Mouse (Mus musculus): ENCODE measurements around the gene Elf3. TPM values are rescaled to one million over a fixed set of nuclear protein-coding genes. Genes with fewer than 3 reads are reported as not detected.

Gene Elf3
- total and polyA plus RNA-seq, 3 experiments, result 14.6 to 52.1 (median 28.6) TPM

DNA sequence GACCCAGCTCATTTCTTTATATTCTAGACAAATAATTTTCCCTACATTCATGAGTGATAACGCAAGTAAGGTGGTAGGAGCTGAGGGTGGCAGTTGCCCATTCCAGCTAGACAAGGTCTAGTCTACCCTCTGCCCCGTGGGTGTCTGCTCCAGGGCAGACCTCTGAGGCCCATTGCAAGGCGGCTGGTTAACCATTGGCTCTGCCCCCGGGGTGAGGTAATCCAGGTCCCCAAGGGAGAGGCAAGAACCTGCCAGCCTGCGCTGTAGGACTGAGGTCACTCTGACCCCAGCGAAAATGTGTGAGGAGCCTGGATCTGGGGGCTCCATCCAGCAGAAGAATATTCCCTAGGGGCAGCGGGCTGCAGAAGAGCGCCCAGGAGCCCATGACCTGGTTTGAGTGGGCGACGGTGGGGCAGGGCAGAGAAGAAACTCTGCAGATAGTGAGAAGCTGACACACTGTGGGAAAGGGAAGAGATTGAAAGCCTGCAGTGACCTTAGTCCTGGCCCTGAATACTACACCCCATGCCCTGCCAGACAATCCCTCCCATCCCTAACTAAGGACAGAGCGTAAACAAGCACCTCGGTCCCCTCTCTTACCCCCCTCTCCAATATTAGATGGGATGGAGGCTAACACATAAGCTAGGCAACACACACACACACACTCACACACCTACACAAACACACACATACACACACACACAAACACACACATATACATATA lies 21.1 kb downstream of the Elf3 start:
- TF ChIP-seq USF2 (conservative IDR thresholded peaks at IDR 0.05; ENCODE audit: low read depth, low read length), result no peak
- TF ChIP-seq KAT2A (IDR thresholded peaks at IDR 0.05; ENCODE audit: insufficient replicate concordance, low read length), result no peak
- no peak for TF ChIP-seq HCFC1 (IDR thresholded peaks at IDR 0.05; ENCODE audit: low read depth, low read length)
- no peak for TF ChIP-seq JUN (IDR thresholded peaks at IDR 0.05; ENCODE audit: insufficient read depth, low read depth, low read length)
- TF ChIP-seq USF1 (IDR thresholded peaks at IDR 0.05; ENCODE audit: low read depth, low read length), result no peak
- TF ChIP-seq ZKSCAN1 (IDR thresholded peaks at IDR 0.05; ENCODE audit: borderline replicate concordance, low read depth, low read length), result no peak
- no peak for TF ChIP-seq E2F4 (IDR thresholded peaks at IDR 0.05; ENCODE audit: insufficient replicate concordance, low read depth, low read length)
- no peak for TF ChIP-seq MXI1 (IDR thresholded peaks at IDR 0.05; ENCODE audit: low read depth, low read length)
- no peak for TF ChIP-seq RAD21 (IDR thresholded peaks at IDR 0.05; ENCODE audit: low read depth, low read length)
- TF ChIP-seq PAX5 (IDR thresholded peaks at IDR 0.05; ENCODE audit: low read length), result no peak
- TF ChIP-seq NELFE (IDR thresholded peaks at IDR 0.05; ENCODE audit: low read depth, low read length), result no peak
- no peak for TF ChIP-seq POLR2A (IDR thresholded peaks at IDR 0.05; ENCODE audit: low read depth, low read length)
- TF ChIP-seq ZMIZ1 (IDR thresholded peaks at IDR 0.05; ENCODE audit: low read depth, low read length), result no peak
- no peak for TF ChIP-seq SIN3A (IDR thresholded peaks at IDR 0.05; ENCODE audit: low read length)
- no peak overlapping the region for H3K4me3 ChIP-seq (replicated peaks in 1 of 3; ENCODE audit: low read depth in 2 of 3, low read length in 2 of 3, poor library complexity in 1 of 3)
- no peak for DNase-seq (ENCODE audit: extremely low read depth)
- no peak overlapping the region for H3K9ac ChIP-seq (ENCODE audit: insufficient read depth, low read depth)
- H3K27ac ChIP-seq (ENCODE audit: insufficient read depth, low read depth), result no peak overlapping the region
- no peaks in the 10 kb centered on the region for H3K9me3 ChIP-seq (replicated peaks; ENCODE audit: low read length)
- dilution Hi-C loops (cut with MboI; ENCODE audit: extremely low pct_ligation_motif_present, extremely low pct_unique_long_range_greater_than_20kb, low sequenced_read_pairs) (no loop called here), in situ Hi-C loops (cut with MboI; ENCODE audit: low pct_ligation_motif_present, low pct_unique_long_range_greater_than_20kb, low sequenced_read_pairs) (no loop called here)
- no peaks in the 10 kb centered on the region for H3K27me3 ChIP-seq (replicated peaks)
- H3K4me2 ChIP-seq (ENCODE audit: insufficient read depth, low read depth, poor library complexity, severe bottlenecking), result no peak overlapping the region
- H3K79me2 ChIP-seq (replicated peaks; ENCODE audit: control insufficient read depth, extremely low read depth, insufficient read depth, poor library complexity, severe bottlenecking), result no peaks in the 10 kb centered on the region
- no peaks in the 10 kb centered on the region for H3K36me3 ChIP-seq (replicated peaks in 1 of 2; ENCODE audit: control insufficient read depth in 1 of 2, insufficient read depth in 1 of 2, low read length in 1 of 2)
- peaks cover 8 to 12% of the 10 kb centered on the region in 2 experiments; a peak in 3 of 4 replicates for H3K4me1 ChIP-seq (ENCODE audit: control insufficient read depth in 1 of 2, insufficient read depth in 2 of 2)

- no peaks in the 10 kb centered on the region for H3K27me3 ChIP-seq (replicated peaks)
- TF ChIP-seq MAFK (IDR thresholded peaks at IDR 0.05; ENCODE audit: insufficient replicate concordance, low read length) (no peak), POLR2AphosphoS2 (IDR thresholded peaks at IDR 0.05; ENCODE audit: low read depth, low read length) (no peak), TCF12 (IDR thresholded peaks at IDR 0.05; ENCODE audit: low read depth, low read length) (no peak), HCFC1 (IDR thresholded peaks at IDR 0.05; ENCODE audit: low read depth, low read length) (no peak), MAZ (IDR thresholded peaks at IDR 0.05; ENCODE audit: low read depth, low read length) (no peak), EP300 (IDR thresholded peaks at IDR 0.05; ENCODE audit: low read length) (no peak), CTCF (conservative IDR thresholded peaks at IDR 0.05 in 1 of 2, IDR thresholded peaks at IDR 0.05 in 1 of 2; ENCODE audit: low read depth in 2 of 2, low read length in 2 of 2) (no peak), BHLHE40 (IDR thresholded peaks at IDR 0.05; ENCODE audit: low read depth, low read length) (no peak)
- H3K79me2 ChIP-seq (replicated peaks; ENCODE audit: control insufficient read depth, extremely low read depth, insufficient read depth, poor library complexity, severe bottlenecking), result no peaks in the 10 kb centered on the region
- H3K4me2 ChIP-seq (ENCODE audit: insufficient read depth, low read depth, poor library complexity, severe bottlenecking), result no peak overlapping the region
- dilution Hi-C loops (cut with MboI; ENCODE audit: extremely low pct_ligation_motif_present, extremely low pct_unique_long_range_greater_than_20kb, low sequenced_read_pairs), result no loop called here
- no peak overlapping the region for H3K27ac ChIP-seq (ENCODE audit: insufficient read depth, low read depth)
- in situ Hi-C loops (cut with MboI; ENCODE audit: low pct_ligation_motif_present, low pct_unique_long_range_greater_than_20kb, low sequenced_read_pairs), result no loop called here
- no peak for DNase-seq (ENCODE audit: extremely low read depth)
- no peaks in the 10 kb centered on the region for H3K9me3 ChIP-seq (replicated peaks; ENCODE audit: low read length)
- no peak overlapping the region for H3K4me3 ChIP-seq (replicated peaks in 1 of 3; ENCODE audit: low read depth in 2 of 3, low read length in 2 of 3, poor library complexity in 1 of 3)
- H3K4me1 ChIP-seq (ENCODE audit: control insufficient read depth in 1 of 2, insufficient read depth in 2 of 2), result peaks cover 8% of the 10 kb centered on the region in 2 experiments; a peak in 3 of 4 replicates
- no peak overlapping the region for H3K9ac ChIP-seq (ENCODE audit: insufficient read depth, low read depth)
- H3K36me3 ChIP-seq (replicated peaks in 1 of 2; ENCODE audit: control insufficient read depth in 1 of 2, insufficient read depth in 1 of 2, low read length in 1 of 2), result no peaks in the 10 kb centered on the region
Measured at GRCm38 (mm10) chr1:135234771-135235170, 23.6 kb downstream of the Elf3 start.

All from CH12.LX (cell line).